Mouse (Mus musculus) intestine, embryonic 15.5 days (tissue): ENCODE measurements around the gene Pafah2. TPM values are rescaled to one million over a fixed set of nuclear protein-coding genes. Genes with fewer than 3 reads are reported as not detected.
"Not testable (repeated sequence)": the region's sequence is repeated elsewhere in the genome, so short reads cannot be mapped to it uniquely, and the experiment has no call there.

Experiments
- ATAC-seq: fragments of 200-750 bp; cut with Nextera tagmentation; 2 replicates; pipeline ENCODE4 v1.8.0; 2017; ENCODE audit warnings: moderate TSS enrichment, moderate library complexity
- H3K27ac ChIP-seq: fragments of 300-500 bp; sonication (generic); 2 replicates; pipeline ENCODE4 v1.5.1; 2015; ENCODE audit warnings: mild to moderate bottlenecking, inconsistent platforms
- H3K27me3 ChIP-seq: fragments of 300-500 bp; sonication (generic); replicated peaks from 2 replicates; pipeline ENCODE4 v1.6.1; 2015; ENCODE audit warnings: inconsistent platforms
- H3K36me3 ChIP-seq: fragments of 300-500 bp; sonication (generic); 2 replicates; pipeline ENCODE4 v1.6.1; 2015; ENCODE audit warnings: inconsistent platforms
- H3K4me1 ChIP-seq: fragments of 300-500 bp; sonication (generic); replicated peaks from 2 replicates; pipeline ENCODE4 v1.6.1; 2015; ENCODE audit warnings: inconsistent platforms
- H3K4me2 ChIP-seq: fragments of 300-500 bp; sonication (generic); replicated peaks from 2 replicates; pipeline ENCODE4 v1.6.1; 2015; ENCODE audit warnings: mild to moderate bottlenecking, inconsistent platforms
- H3K4me3 ChIP-seq: fragments of 300-500 bp; sonication (generic); replicated peaks from 2 replicates; pipeline ENCODE4 v1.5.1; 2015; ENCODE audit warnings: inconsistent platforms
- H3K9ac ChIP-seq: fragments of 300-500 bp; sonication (generic); 2 replicates; pipeline ENCODE4 v1.6.1; 2015; ENCODE audit warnings: inconsistent platforms
- H3K9me3 ChIP-seq: fragments of 300-500 bp; sonication (generic); 2 replicates; pipeline ENCODE4 v1.6.1; 2016; ENCODE audit warnings: inconsistent platforms
- WGBS: fragments of 180-500 bp; shearing (Covaris S2); methylation state at CpG from one replicate; pipeline ENCODE4 v1.1.7; 2015; 5-methylcytosine and 5-hydroxymethylcytosine counted together
- polyA plus RNA-seq: library from polyadenylated mRNA; unstranded; fragments of >200 nt; fragmentation: Nextera tagmentation; extraction: Ambion mirVana; gene quantifications from 2 replicates; pipeline ENCODE4 v1.2.1, GENCODE M21; 2015

The Pafah2 gene
- polyA plus RNA-seq, 1 experiment from 2014 or later: 42.6 TPM

GRCm38 (mm10) chr4:134378089-134378615, 18.0 kb upstream of the Pafah2 start:
- Histone ChIP-seq H3K4me1 (peaks cover 10% of the 10 kb centered on the region; the same call in 1 of the 2 replicates), H3K27me3 (no peaks in the 10 kb centered on the region), H3K9ac (no peak overlapping the region), H3K4me3 (no peak overlapping the region), H3K27ac (no peak overlapping the region), H3K4me2 (no peak overlapping the region), H3K36me3 (no peaks in the 10 kb centered on the region), H3K9me3 (no peaks in the 10 kb centered on the region)
- ATAC-seq: peak; percentile 27; the same call in 1 of the 2 replicates
- WGBS: 34% methylated on average over 9 of the region's 10 CpGs

DNA sequence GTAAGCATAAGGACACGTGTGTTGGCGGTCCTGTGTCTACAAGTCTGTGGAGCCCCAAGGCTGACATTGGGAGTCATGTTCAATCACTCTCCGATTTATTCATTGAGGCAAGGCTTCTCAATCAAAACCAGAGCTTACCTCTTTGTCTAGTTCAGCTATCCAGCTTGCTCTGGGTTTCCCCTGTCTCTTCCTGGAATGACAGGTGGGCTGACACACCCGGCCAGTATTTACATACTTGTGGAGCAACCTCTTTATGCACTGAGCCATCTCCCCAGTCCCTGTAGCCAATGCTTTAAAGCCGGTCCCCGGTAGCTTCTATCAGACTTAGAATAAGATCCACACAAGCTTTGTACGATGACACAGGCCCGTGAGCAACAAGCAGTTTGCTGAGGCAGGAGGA, 16.6 kb upstream of the Pafah2 start:
- no peaks in the 10 kb centered on the region for H3K9me3 ChIP-seq
- no peak overlapping the region for H3K9ac ChIP-seq
- 73% methylated on average over 8 of the region's 8 CpGs for WGBS
- H3K4me1 ChIP-seq: peaks cover 10% of the 10 kb centered on the region; the same call in 1 of the 2 replicates
- no peak overlapping the region for H3K4me2 ChIP-seq
- ATAC-seq: no peak
- H3K27me3 ChIP-seq: no peaks in the 10 kb centered on the region
- H3K4me3 ChIP-seq: no peak overlapping the region
- no peak overlapping the region for H3K27ac ChIP-seq
- no peaks in the 10 kb centered on the region for H3K36me3 ChIP-seq

GRCm38 (mm10) chr4:134383750-134384149, 12.4 kb upstream of the Pafah2 start, which contains the start of gene Extl1:
Gene Extl1 (minus strand): TSS chr4:134383850.
- not testable (repeated sequence) for H3K4me1 ChIP-seq, H3K9ac ChIP-seq, H3K4me2 ChIP-seq, H3K9me3 ChIP-seq, H3K27me3 ChIP-seq, H3K27ac ChIP-seq, H3K36me3 ChIP-seq, ATAC-seq, H3K4me3 ChIP-seq
- 93% methylated on average over 3 of the region's 6 CpGs for whole genome bisulfite sequencing

DNA sequence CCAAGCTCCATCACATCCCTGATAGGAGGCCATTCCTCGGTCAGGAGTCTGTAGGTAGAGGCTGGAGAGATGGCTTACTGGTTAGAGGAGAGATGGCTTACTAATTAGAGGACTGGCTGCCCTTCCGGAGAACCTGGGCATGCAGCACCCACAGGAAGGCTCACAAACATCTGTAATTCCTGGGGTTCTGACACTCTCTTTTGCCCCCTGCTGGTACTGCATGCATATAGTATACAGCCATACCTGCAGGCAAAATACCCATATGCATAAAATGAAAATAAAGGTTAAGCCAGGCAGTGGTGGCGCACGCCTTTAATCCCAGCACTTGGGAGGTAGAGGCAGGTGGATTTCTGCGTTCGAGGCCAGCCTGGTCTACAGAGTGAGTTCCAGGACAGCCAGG, 8.9 kb upstream of the Pafah2 start:
- Histone ChIP-seq H3K36me3 (no peaks in the 10 kb centered on the region), H3K4me2 (no peak overlapping the region), H3K9ac (no peak overlapping the region), H3K4me3 (no peak overlapping the region), H3K4me1 (no peaks in the 10 kb centered on the region), H3K9me3 (no peaks in the 10 kb centered on the region), H3K27me3 (no peaks in the 10 kb centered on the region), H3K27ac (no peak overlapping the region)
- ATAC-seq: no peak
- 78% methylated on average over 6 of the region's 6 CpGs for WGBS

DNA sequence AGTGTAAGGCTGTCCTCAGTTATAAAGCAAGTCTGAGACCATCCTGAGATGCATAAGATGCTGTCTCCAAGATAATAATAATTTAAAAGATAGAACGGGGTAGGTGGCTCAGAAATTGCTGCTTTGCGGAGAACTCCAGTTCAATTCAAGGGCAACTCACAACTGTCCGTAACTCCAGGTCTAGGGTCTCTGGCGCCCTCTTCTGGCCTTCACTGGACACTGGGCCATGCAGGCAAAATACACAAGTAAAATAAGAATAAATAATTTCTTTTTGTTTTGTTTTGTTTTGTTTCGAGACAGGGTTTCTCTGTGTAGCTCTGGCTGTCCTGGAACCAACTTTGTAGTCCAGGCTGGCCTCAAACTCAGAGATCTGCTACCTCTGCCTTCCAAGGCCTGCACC, 7.7 kb upstream of the Pafah2 start:
- no peak for ATAC-seq
- Histone ChIP-seq H3K4me2 (no peak overlapping the region), H3K9ac (no peak overlapping the region), H3K36me3 (no peaks in the 10 kb centered on the region), H3K27me3 (no peaks in the 10 kb centered on the region), H3K9me3 (no peaks in the 10 kb centered on the region), H3K4me1 (no peaks in the 10 kb centered on the region), H3K27ac (no peak overlapping the region), H3K4me3 (no peak overlapping the region)
- 14% methylated on average over 5 of the region's 5 CpGs for WGBS

GRCm38 (mm10) chr4:134391636-134392035, 4.5 kb upstream of the Pafah2 start:
- ATAC-seq: no peak
- 91% methylated on average over 1 of the region's 1 CpGs for WGBS
- H3K9me3 ChIP-seq: no peaks in the 10 kb centered on the region

GRCm38 (mm10) chr4:134392595-134392994, 3.5 kb upstream of the Pafah2 start:
- H3K4me2 ChIP-seq: no peak overlapping the region
- H3K27me3 ChIP-seq: no peaks in the 10 kb centered on the region
- H3K4me1 ChIP-seq: peaks cover 3% of the 10 kb centered on the region; the same call in 1 of the 2 replicates
- no peak overlapping the region for H3K27ac ChIP-seq
- no peak overlapping the region for H3K9ac ChIP-seq
- H3K36me3 ChIP-seq: no peaks in the 10 kb centered on the region
- no peak overlapping the region for H3K4me3 ChIP-seq
- no peak for ATAC-seq
- 18% methylated on average over 8 of the region's 8 CpGs for WGBS
- H3K9me3 ChIP-seq: no peaks in the 10 kb centered on the region

More at GRCm38 (mm10) chr4:134391636-134392035, 4.5 kb upstream of the Pafah2 start:
- H3K27me3 ChIP-seq: no peaks in the 10 kb centered on the region
- H3K4me1 ChIP-seq: no peaks in the 10 kb centered on the region
- H3K4me3 ChIP-seq: no peak overlapping the region
- H3K4me2 ChIP-seq: no peak overlapping the region
- no peak overlapping the region for H3K27ac ChIP-seq
- H3K36me3 ChIP-seq: no peaks in the 10 kb centered on the region
- no peak overlapping the region for H3K9ac ChIP-seq

DNA sequence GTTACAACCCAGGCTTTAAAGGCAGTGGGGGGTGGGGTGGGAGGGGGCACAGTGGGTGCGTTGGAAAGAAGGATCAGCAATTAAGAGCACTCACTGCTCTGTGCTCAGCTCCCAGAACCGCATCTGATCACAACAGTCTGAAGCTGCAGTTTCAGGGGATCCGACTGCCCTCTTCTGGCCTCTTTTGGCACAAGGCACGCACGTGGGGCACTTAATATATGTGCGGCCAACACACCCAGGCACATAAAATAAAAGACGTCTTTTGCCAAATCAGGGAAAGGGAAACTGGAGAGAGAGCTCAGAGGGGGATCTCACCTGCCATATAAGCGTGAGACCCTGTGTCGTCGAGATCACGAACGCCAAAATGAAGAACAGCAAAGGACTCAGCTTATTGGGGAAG, 3.1 kb upstream of the Pafah2 start:
- Histone ChIP-seq H3K27ac (no peak overlapping the region), H3K4me2 (no peak overlapping the region), H3K4me3 (no peak overlapping the region), H3K9ac (no peak overlapping the region), H3K9me3 (no peaks in the 10 kb centered on the region), H3K27me3 (no peaks in the 10 kb centered on the region), H3K4me1 (peaks cover 3% of the 10 kb centered on the region; the same call in 1 of the 2 replicates), H3K36me3 (no peaks in the 10 kb centered on the region)
- WGBS: 20% methylated on average over 12 of the region's 12 CpGs
- no peak for ATAC-seq

DNA sequence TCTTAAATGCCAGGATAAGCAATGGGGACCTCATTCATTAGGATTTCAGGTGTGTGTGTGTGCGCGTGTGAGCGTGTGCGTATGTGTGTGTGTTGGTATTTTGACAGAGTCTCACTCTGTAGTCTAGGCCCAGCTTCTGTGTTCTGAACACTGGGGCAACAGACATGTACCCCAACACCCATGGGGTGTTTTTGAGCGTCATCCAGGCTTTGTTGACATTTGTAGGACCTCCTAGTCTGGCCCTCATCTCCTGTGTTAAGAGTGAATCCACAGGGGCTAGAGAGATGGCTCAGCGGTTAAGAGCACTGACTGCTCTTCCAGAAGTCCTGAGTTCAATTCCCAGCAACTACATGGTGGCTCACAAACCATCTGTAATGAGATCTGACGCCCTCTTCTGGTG, 978 bp upstream of the Pafah2 start:
- 91% methylated on average over 7 of the region's 7 CpGs for WGBS
- Histone ChIP-seq H3K27me3 (no peaks in the 10 kb centered on the region), H3K9me3 (no peaks in the 10 kb centered on the region), H3K36me3 (no peaks in the 10 kb centered on the region), H3K4me2 (no peak overlapping the region), H3K9ac (no peak overlapping the region), H3K4me1 (peaks cover 5% of the 10 kb centered on the region; the same call in 1 of the 2 replicates), H3K27ac (no peak overlapping the region), H3K4me3 (no peak overlapping the region)
- no peak for ATAC-seq

DNA sequence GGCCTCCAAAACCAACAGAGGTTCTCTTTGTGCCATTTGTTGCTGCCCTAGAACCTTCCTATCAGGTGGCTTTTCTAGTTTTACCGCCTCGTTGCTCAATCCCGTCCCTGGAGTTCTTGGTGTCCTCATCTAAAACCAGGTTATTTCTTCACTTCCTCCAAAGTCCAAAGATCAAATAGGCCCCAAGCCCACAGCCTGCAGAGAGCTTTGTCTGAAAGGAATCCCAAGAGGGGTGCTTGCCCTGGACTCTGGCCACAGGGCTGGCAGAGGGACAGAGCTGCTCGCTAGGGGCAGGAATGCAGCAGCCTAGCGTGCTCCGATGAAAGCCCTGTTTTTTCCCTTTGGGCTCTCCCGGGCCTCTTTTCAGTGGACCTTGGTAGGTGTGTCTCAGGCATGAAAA, 1.0 kb downstream of the Pafah2 start:
- peak overlapping the region; percentile 33; the same call in 1 of the 2 replicates for H3K9ac ChIP-seq
- peak; percentile 71 for ATAC-seq

DNA sequence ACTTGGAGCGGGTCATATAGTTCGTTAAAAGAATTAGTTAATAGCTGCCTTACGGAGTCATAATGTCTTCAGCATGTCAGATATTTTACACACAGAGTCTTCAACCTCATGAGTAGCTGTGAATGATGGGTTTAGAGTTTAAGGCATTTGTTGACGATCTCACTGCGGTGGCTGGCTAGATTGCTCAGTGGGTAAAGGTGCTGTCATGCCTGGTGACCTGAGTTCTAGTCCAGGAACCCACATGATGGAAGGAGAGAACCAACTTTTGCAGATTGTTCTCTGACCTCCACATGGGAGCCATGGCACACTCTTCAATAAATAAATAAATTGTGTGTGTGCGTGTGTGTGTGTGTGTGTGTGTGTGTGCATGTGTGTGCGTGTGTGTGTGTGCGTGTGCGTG, 1.6 kb downstream of the Pafah2 start:
- peaks cover 26% of the 10 kb centered on the region for H3K4me1 ChIP-seq
- peak overlapping the region; percentile 92 for H3K27ac ChIP-seq
- 79% methylated on average over 9 of the region's 9 CpGs for WGBS
- no peaks in the 10 kb centered on the region for H3K9me3 ChIP-seq
- H3K9ac ChIP-seq: no peak overlapping the region
- no peak for ATAC-seq
- peak overlapping the region; percentile 54 for H3K4me3 ChIP-seq
- peak overlapping the region; percentile 87 for H3K4me2 ChIP-seq
- no peaks in the 10 kb centered on the region for H3K36me3 ChIP-seq
- no peaks in the 10 kb centered on the region for H3K27me3 ChIP-seq

More for the DNA sequence above, 1.0 kb downstream of the Pafah2 start:
- Histone ChIP-seq H3K4me2 (peak overlapping the region; percentile 87), H3K4me1 (peaks cover 20% of the 10 kb centered on the region), H3K36me3 (no peaks in the 10 kb centered on the region), H3K27ac (peak overlapping the region; percentile 92), H3K9me3 (no peaks in the 10 kb centered on the region), H3K27me3 (no peaks in the 10 kb centered on the region), H3K4me3 (peak overlapping the region; percentile 54)
- 29% methylated on average over 7 of the region's 7 CpGs for WGBS

- Histone ChIP-seq H3K4me3 (no peak overlapping the region), H3K4me1 (peaks cover 28% of the 10 kb centered on the region), H3K4me2 (no peak overlapping the region), H3K9ac (no peak overlapping the region), H3K27ac (no peak overlapping the region), H3K27me3 (no peaks in the 10 kb centered on the region), H3K9me3 (no peaks in the 10 kb centered on the region), H3K36me3 (no peaks in the 10 kb centered on the region)
- no peak for ATAC-seq
- WGBS: 33% methylated on average over 5 of the region's 5 CpGs
Measured at GRCm38 (mm10) chr4:134400206-134400605, 4.1 kb downstream of the Pafah2 start.

- Histone ChIP-seq H3K27ac (peak overlapping the region; percentile 42), H3K9ac (peak overlapping the region; percentile 38)
- 4% methylated on average over 19 of the region's 19 CpGs for WGBS
Measured at GRCm38 (mm10) chr4:134401181-134401661, 5.1 kb downstream of the Pafah2 start.

More at GRCm38 (mm10) chr4:134401181-134401661, 5.1 kb downstream of the Pafah2 start:
- Histone ChIP-seq H3K4me2 (peak overlapping the region; percentile 72), H3K4me3 (peak overlapping the region; percentile 20), H3K4me1 (peaks cover 28% of the 10 kb centered on the region), H3K36me3 (no peaks in the 10 kb centered on the region), H3K9me3 (no peaks in the 10 kb centered on the region), H3K27me3 (no peaks in the 10 kb centered on the region)
- peak; percentile 77 for ATAC-seq
